Mouse (Mus musculus) left cerebral cortex, postnatal 14 days (tissue): ENCODE results near the gene Pabpc5. TPM values are rescaled to one million over a fixed set of nuclear protein-coding genes. Genes with fewer than 3 reads are reported as not detected.
A peak's percentile ranks its signal among the peaks of the same experiment; 100 is the strongest.

Source experiments
- DNase-seq, 2 experiments: peaks; one replicate each; pipeline ENCODE4 v3.0.0; 2021 to 2022; ENCODE audit warnings: low spot score in 2 of 2, mixed read lengths in 1 of 2
- intact Hi-C: fragments of 180-260 bp; cut with DNase I; formaldehyde crosslinking; loops from one replicate; pipeline ENCODE4 v1.15.1; 2025
- long read RNA-seq, 2 experiments: library from polyadenylated mRNA; stranded (forward); transcript quantifications; one replicate each; pipeline ENCODE4 v2.0.0; 2021
- total RNA-seq, 2 experiments: library from RNA; stranded (reverse); gene quantifications; 2 replicates each; pipeline ENCODE4 v1.2.3; 2021

Gene Pabpc5
- 1 to 10 TPM; 6.1 to 6.3 TPM for total RNA-seq
- long read RNA-seq, experiment 1, partial matches to known transcripts: 0 of 1 reads
- long read RNA-seq, experiment 1, other reads (novel, unspliced or antisense): 1 of 1 reads
- long read RNA-seq, experiment 2: 0 reads

GRCm38 (mm10) chrX:119927081-119927571, at the start of gene Pabpc5:
Pabpc5 (plus strand) TSS chrX:119927196.
- peak; percentile 58 to 62 for DNase-seq

GRCm38 (mm10) chrX:119886957-119887593, 39.9 kb upstream of the Pabpc5 start:
- DNase-seq: no peak
- intact Hi-C loops: no loop called here

More at GRCm38 (mm10) chrX:119927081-119927571, at the start of gene Pabpc5:
- intact Hi-C loops: no loop called here

- DNase-seq: no peak
- intact Hi-C loops: no loop called here
Observed at GRCm38 (mm10) chrX:119888326-119888920, 38.6 kb upstream of the Pabpc5 start.

- intact Hi-C loops: no loop called here
- peak in 1 of 2 experiments; percentile 1 for DNase-seq
Observed at GRCm38 (mm10) chrX:119927852-119928251, 856 bp downstream of the Pabpc5 start.
